Mouse (Mus musculus) gastrocnemius, postnatal 10 days (tissue): ENCODE results near the gene Macrod2. TPM values are rescaled to one million over a fixed set of nuclear protein-coding genes. Genes with fewer than 3 reads are reported as not detected.
"Not testable (repeated sequence)": the region's sequence is repeated elsewhere in the genome, so short reads cannot be mapped to it uniquely, and the experiment has no call there.

Experiments
- DNase-seq: peaks from one replicate; pipeline ENCODE4 v3.0.0; 2021; ENCODE audit warnings: mixed read lengths
- total RNA-seq, 2 experiments: library from RNA; stranded (reverse); gene quantifications; 2 replicates each; pipeline ENCODE4 v1.2.3; 2021

Gene Macrod2
- total RNA-seq, 2 experiments from 2014 or later, result 16.6 to 17.4 TPM

DNA sequence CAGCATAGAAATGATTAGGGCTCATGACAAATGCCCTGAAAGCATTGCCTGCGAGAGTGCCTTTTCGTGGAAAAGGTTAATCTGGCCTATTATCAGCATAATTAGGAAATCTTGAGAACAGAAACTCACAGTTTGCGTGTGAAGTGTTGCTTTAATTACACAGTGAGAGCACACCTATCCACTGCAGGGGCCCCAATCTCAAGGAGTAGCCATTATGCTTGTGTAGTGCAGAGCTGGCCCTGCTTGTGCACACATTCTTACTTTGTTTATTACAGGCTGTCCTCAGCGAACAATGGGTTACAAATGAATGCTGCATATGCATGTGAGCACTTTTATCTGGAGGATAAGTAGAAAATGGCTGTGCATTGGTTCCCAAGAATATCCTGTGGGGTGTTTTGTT lies 308.3 kb downstream of the Macrod2 start:
- no peak for DNase-seq

GRCm38 (mm10) chr2:140704146-140704545 lies 309.0 kb downstream of the Macrod2 start:
- no peak for DNase-seq

DNA sequence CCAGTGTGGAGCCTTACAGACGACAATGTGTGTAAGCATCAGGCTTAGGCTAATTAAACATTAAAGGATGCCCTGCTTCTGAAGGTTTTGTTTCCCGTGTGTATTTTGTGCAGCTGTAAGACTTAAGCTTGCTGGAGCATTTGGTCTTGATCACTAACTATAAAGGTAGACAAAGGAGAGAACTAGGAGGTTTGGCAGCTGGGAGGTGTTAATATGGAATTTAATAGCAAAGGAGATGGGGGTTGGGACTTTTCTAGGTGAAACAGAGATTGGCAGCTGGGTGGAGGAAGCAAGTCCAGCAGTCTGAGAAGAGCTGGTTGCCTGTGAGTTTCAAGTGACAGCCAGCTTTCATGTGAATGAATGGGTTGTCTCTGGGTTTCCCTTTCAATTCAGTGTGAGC lies 310.2 kb downstream of the Macrod2 start:
- DNase-seq, result no peak

DNA sequence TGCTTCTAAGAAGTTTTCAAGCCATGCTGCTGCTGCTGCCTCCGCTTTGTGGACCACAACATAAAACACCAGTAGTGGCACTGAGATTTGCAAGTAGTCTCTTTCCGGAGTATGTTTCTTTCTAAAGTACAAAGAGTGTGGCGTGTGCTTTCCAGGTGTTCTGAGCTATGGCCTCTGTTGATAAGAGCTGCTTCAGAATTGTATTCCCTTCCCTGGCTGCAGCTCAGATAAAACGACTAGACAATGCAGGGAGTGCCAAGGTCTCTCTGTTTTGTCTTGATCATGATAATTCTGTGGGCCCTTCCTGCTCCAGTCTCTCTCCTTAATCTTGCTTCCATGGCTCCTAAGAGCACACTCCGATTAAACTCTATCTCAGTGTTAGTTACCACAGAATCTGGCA lies 312.4 kb downstream of the Macrod2 start:
- no peak for DNase-seq

DNA sequence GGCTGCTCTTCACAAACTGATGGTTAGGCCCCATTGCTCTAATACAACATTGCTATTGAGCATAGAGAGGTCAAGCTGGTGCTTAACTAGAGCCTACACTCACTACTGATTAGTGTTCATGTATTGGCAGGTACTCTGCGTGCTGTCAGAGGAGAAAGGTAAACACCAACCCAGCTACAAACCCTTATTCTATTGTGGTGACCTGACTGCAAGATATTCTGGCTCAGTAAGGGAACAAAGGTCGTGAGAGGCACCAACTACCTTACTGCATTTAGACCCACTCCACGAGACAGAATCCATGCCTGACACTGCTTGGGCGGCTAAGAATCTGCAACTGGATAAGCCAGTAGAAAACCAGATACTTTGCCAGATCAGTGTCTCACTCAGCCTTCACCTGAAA lies 320.7 kb downstream of the Macrod2 start:
- DNase-seq, result no peak

DNA sequence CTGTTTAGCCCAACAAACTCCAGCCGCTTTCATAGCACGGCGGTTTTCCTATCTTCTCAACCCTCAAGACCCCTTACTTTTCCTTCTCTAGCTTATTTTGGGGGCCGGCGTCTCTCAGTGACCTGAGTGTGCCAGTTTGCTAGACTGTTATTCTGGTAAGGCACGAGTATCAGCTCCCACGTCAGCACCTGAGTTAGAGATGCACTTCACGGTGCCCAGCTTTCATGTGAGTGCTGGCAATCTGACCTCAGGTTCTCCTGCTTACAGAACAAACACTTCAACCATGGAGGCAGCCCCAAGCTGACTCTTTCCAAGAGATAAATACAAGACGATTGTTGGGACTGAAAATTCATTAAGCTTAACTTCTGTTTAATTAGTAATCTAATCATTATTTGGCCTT lies 322.3 kb downstream of the Macrod2 start:
- DNase-seq, result no peak

DNA sequence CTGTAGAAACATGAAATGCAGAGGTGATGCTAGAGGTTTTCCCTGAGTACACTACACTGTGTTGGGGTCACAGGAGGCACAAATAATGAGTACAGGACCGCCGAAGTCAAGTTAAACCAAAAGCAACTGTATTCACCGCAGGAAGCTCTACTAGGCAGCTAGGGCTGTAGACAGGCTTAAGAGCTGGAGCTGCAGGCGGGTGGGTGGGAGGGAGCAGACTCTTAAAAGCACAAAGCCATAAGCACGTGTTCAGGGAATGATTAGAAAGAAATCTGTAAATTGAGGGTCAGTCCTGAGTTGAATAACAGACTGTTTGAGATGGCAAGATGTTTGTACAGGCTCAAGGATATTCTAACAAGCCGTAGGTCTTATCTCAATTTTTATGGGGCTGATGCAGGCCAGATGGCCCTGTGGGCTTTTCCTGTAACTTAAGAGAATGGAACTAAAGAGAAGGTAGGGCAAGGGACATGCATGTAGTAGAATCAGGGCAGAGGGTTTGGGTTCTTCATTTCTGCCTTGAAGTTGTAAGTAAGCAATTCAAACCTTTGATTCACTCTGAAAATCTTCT lies 337.6 kb downstream of the Macrod2 start:
- no peak for DNase-seq

DNA sequence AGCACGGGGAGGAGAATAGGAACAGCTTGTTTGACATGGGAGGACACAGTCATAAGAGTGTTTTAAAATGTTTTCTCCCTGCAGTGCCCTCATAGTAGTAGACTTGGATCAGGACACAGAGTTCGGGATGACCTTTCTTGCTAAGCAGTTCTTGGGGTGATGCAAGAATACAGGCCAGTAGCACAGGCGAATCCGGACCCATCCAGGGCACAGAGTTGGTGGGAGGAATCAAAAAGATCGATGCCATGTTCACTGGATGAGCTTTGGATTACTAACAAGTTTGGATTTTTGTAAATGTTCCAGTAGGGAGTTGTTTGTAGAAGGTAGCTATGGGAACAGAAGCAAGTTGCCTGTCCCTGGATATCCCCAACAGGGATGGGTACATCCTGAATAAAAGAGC lies 345.4 kb downstream of the Macrod2 start:
- DNase-seq, result no peak

- not testable (repeated sequence) for DNase-seq
Measured at GRCm38 (mm10) chr2:140742954-140743353, 347.8 kb downstream of the Macrod2 start.

GRCm38 (mm10) chr2:140758881-140759280 lies 363.8 kb downstream of the Macrod2 start:
- no peak for DNase-seq

- DNase-seq, result no peak
Measured at GRCm38 (mm10) chr2:140759732-140760131, 364.6 kb downstream of the Macrod2 start.

DNA sequence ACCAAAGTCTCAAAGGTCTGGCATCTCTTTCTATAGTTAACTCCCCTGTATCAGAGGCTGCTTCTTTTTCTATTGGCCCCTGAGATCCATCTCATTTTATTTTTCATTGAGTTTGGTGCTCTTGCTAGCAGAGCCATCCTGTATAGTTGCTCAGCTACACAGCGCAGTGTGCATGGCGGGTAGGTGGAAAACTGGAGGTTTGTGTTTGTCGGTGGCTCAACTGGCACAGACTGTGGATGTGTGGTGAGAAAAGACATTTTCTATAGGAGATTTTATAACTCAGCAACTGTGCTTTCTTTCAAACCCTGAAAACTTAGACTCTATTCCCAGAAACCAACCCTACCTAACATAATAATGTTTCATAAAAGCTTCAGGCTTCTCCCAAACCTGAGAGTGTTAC lies 365.0 kb downstream of the Macrod2 start:
- DNase-seq, result no peak

DNA sequence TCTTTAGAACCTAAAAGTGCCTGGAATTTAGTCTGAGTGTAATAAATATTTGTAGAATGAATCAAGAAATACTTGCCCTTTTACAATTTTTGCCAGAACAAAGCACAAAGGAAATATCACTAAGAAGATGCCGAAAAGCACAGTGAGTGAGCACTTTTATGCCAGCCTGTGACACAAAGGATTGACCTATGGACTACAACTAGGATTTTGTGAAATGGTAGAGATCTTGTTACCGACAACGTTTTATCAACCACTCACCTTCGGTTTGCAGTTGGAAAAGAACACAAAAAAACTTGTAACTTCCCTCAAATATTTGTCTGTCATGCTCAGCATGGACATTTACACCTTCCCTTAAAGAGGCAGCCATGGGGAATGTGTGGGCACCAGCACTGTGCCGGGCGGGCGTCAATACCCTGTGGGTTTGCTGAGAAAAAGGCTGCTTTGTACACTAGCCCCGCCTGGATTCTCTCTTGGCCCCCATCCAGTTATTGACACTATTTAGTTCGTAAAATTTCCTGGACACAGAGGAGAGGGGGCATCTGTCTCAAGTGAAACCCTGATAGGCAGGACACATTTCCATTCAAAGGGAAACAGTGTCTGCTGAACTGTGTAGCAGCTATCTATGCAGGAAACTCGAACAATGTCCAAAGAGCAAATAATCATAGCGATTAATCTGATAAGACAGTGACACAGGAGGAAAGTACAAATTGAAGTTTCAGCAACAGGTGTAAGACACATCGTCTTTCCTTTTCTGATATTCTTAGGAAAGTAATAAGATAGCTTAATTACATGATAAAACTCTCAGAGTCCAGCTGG lies 368.2 kb downstream of the Macrod2 start:
- DNase-seq, result no peak

DNA sequence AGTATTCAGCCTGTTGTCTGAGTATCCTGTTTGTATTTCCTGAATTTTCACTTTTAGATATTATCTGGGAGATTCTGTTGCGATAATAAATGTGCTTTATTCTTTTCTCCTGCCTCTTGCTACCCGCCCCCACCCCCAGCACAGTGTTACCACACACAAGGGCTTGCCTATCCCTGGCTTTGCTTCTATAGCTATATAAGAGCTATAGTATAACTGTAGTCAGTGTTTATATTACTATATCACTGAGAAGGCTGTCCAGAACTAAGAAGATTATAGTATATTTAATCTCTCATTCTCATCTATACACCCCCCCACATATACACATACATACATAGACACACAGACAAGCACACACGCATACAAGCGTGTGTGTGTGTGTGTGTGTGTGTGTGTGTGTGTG lies 374.4 kb downstream of the Macrod2 start:
- DNase-seq, result no peak

DNA sequence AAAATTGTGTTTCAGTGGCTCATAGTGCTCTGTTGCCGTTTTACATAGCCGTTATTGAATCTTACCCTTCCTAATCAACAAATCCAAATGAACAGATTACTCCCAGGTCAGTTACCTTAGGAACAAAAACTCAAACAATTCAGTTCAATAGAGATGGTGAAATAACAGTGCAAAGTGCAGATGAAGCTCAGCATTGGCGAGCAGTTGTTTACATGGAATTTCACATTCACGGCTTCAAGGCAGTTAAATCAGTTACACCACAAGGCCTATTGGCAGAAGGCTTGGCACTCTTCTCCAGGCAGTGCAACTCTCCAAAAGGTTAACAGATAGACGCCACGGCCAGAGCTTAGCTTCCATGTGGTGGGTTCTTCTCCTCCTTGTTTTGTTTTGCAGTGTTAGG lies 377.7 kb downstream of the Macrod2 start:
- no peak for DNase-seq

GRCm38 (mm10) chr2:140773456-140773855 lies 378.3 kb downstream of the Macrod2 start:
- no peak for DNase-seq

GRCm38 (mm10) chr2:140774808-140775370 lies 379.8 kb downstream of the Macrod2 start:
- no peak for DNase-seq

- DNase-seq, result no peak
Measured at GRCm38 (mm10) chr2:140775448-140776101, 380.5 kb downstream of the Macrod2 start.

GRCm38 (mm10) chr2:140778212-140778611 lies 383.1 kb downstream of the Macrod2 start:
- no peak for DNase-seq

GRCm38 (mm10) chr2:140783041-140783440 lies 387.9 kb downstream of the Macrod2 start:
- no peak for DNase-seq

DNA sequence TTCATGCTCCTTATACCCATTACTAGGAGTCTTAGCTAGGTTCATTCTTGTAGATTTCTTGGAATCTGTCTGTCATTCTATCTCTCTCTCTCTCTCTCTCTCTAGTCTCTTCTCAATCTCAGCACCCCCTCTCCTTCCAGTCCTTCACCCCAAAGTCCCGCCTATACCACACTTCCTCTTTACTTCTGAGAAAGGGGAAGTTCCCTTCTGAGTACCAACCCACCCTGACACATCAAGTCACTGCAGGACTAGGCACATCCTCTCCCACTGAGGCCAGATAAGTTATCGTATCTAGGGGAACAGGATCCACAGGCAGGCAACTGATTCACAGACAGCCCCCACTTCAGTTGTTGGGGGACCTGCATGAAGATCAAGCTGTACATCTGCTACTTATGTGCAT lies 389.5 kb downstream of the Macrod2 start:
- DNase-seq, result no peak

GRCm38 (mm10) chr2:140790363-140790762 lies 395.3 kb downstream of the Macrod2 start:
- DNase-seq, result no peak
